Mouse (Mus musculus): ENCODE measurements around the gene Trappc13.

Gene Trappc13

DNA sequence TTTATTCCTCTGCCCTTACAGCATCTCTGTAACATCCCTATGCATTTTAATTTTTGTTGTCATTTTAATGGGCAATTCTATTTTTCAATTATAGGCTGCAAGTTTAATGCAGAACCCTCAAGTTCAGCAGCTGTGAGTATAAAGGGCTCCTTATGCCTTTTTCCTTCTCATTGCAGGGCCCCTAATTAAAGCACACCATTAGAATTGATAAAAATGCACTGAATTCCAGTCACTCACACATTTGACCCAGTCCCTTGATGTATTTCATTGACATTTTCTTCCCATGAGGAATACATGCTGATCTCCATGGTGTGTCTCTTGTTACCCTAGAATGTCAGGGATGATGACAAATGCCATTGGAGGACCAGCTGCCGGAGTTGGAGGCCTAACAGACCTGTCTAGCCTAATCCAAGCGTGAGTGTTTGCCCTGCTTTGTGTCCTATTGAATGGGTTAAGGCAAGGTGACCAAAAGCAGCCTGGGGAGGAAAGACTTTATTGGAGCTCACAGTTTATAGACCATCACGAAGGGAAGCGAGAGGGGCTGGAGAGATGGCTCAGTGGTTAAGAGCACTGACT, 43.7 kb downstream of the Trappc13 start:
- ChIA-PET POLR2A (interaction anchor here in 1 of 4 experiments (1.8 kb wide), 1 partner anchor 9 kb away, joined by 5 read pairs; no protein-coding TSS in a partner anchor), CTCF (no interaction called here)

DNA sequence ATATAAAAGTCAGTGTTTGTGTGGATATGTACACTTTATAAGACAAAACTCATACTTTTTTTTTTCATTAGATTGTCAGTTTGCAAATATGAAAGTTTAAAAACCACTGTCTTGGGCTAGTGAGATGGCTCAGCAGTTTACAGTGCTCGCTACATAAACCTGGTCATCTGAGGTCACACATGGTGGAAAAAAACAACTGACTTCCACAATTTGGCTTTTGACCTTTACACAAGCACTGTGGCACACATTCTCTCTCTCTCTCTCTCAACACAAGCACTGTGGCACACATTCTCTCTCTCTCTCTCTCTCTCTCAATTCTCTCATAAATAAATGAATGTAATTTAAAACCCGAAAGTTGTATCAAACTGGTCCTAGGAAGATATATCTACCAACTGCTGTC, 45.7 kb downstream of the Trappc13 start:
- CTCF ChIA-PET: no interaction called here
- POLR2A ChIA-PET: interaction anchor here in 1 of 4 experiments (1.1 kb wide), 1 partner anchor 8 kb away, joined by 3 read pairs; no protein-coding TSS in a partner anchor

- CTCF ChIA-PET: interaction anchor here in 1 of 4 experiments (1.3 kb wide), 1 partner anchor 16 kb away, joined by 5 read pairs; no protein-coding TSS in a partner anchor
- POLR2A ChIA-PET: interaction anchor here in 3 of 4 experiments (0.9 to 2.5 kb wide), 4 partner anchors 13 to 350 kb away, joined by 3 to 12 read pairs (median 7); partner anchors contain the start of gene Srek1 (in 1 of the 3)
These were observed 54.4 kb downstream of the Trappc13 start for GRCm38 (mm10) chr13:104123662-104124381.

GRCm38 (mm10) chr13:104122078-104122840, 56.0 kb downstream of the Trappc13 start:
- CTCF ChIA-PET: interaction anchor here in 2 of 4 experiments (0.5 to 0.9 kb wide), 2 partner anchors 17 to 380 kb away, joined by 4 to 11 read pairs; no protein-coding TSS in a partner anchor
- POLR2A ChIA-PET: interaction anchor here in 3 of 4 experiments (0.6 to 2.5 kb wide), 8 partner anchors 11 to 487 kb away, joined by 3 to 12 read pairs (median 4); no protein-coding TSS in a partner anchor

GRCm38 (mm10) chr13:104114827-104115226, 63.4 kb downstream of the Trappc13 start:
- CTCF ChIA-PET: no interaction called here
- POLR2A ChIA-PET: no interaction called here

GRCm38 (mm10) chr13:104113782-104114181, 64.5 kb downstream of the Trappc13 start:
- POLR2A ChIA-PET: interaction anchor here in 1 of 4 experiments (0.6 kb wide), 1 partner anchor 340 kb away, joined by 4 read pairs; no protein-coding TSS in a partner anchor
- CTCF ChIA-PET: interaction anchor here in 1 of 4 experiments (0.6 to 0.7 kb wide), 2 partner anchors 18 to 88 kb away, joined by 4 to 6 read pairs; no protein-coding TSS in a partner anchor

GRCm38 (mm10) chr13:104112266-104112900, 65.9 kb downstream of the Trappc13 start:
- ChIA-PET CTCF (no interaction called here), POLR2A (no interaction called here)

GRCm38 (mm10) chr13:104110526-104110925, 67.7 kb downstream of the Trappc13 start:
- ChIA-PET POLR2A (interaction anchor here in 3 of 4 experiments (0.6 to 5.3 kb wide), 20 partner anchors 8 to 340 kb away, joined by 3 to 37 read pairs (median 4); partner anchors contain the start of genes Cenpk (in 1 of the 3), Erbin (in 1 of the 3), Ppwd1 (in 1 of the 3) and Srek1 (in 1 of the 3)), CTCF (interaction anchor here in 1 of 4 experiments (0.9 kb wide), 1 partner anchor 8 kb away, joined by 3 read pairs; no protein-coding TSS in a partner anchor)

GRCm38 (mm10) chr13:104109816-104110521, 68.3 kb downstream of the Trappc13 start:
- CTCF ChIA-PET: interaction anchor here in 1 of 4 experiments (0.9 kb wide), 1 partner anchor 9 kb away, joined by 3 read pairs; no protein-coding TSS in a partner anchor
- POLR2A ChIA-PET: interaction anchor here in 3 of 4 experiments (0.6 to 5.3 kb wide), 22 partner anchors 9 to 1014 kb away, joined by 3 to 37 read pairs (median 4); partner anchors contain the start of genes Cenpk (in 1 of the 3), Erbin (in 1 of the 3), Ppwd1 (in 1 of the 3) and Srek1 (in 1 of the 3)

DNA sequence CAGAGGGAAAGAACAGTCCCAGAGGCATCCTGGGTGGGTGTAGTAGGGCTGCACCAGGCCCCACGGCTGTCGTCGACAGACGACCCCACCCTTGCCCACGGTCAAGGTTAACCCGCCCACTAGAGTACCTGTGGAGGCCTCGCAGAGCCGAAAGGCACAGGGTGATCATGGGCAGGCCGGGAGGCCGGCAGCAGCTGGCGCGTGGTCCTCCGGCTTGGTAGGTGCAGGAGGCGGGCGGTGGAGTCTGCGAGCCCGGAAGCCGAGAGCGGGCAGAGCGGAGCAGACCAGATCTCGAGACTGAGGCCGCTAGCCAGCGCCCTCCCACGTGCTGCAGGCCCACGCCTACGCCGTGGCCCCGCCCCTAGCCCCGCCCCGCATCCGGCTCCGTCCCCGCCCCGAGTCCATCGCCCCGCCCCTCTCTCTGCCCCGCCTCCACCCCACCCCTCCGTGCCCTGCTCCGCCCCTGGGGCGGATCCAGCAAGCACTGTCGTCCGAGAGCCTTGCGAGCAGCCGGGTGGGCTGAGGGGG, 68.9 kb downstream of the Trappc13 start, which contains the start of the genes Nln and Sgtb:
Nln (minus strand) TSS at position 327 of the 528 bp plus-strand sequence.
Sgtb (plus strand) TSS at position 454 of the 528 bp plus-strand sequence.
- POLR2A ChIA-PET: interaction anchor here in 3 of 4 experiments (0.6 to 5.3 kb wide), 10 partner anchors 9 to 1014 kb away, joined by 3 to 37 read pairs (median 4); partner anchors contain the start of genes Cenpk (in 1 of the 3), Ppwd1 (in 1 of the 3) and Trappc13 (in 1 of the 3)
- CTCF ChIA-PET: no interaction called here

DNA sequence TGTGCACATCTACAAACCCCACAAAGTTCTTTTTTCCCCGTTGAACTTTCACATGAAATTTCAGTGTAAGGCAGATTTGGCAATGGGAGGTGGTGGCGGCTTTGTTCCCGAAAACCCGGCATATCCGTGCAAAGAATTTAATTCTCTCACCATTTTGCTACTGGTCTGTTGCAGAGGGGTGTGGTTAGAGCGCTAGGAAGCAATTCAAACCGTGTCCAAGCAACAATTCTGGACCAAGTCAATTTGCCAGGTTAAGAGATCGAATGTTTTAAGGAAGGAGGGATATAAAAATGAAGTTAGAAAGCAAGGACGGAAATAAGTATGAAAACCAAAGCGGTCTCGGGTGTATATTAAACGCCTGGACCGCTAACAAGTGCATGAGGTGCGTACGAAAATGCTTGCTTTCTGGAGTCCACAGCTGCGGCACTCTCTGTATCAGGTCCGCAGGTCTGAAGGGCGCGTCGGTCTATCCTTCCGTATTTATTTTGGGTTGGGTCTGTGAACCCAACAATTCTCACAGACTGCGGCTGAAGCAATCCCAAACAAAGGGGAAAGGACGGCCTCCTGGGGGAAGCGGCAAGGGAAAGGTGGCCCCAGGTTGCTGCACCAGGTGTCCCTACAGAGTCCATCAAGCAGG, 69.5 kb downstream of the Trappc13 start:
- POLR2A ChIA-PET: interaction anchor here in 2 of 4 experiments (1.0 to 5.3 kb wide), 4 partner anchors 11 to 120 kb away, joined by 3 to 37 read pairs (median 5); partner anchors contain the start of genes Cenpk (in 1 of the 2) and Ppwd1 (in 1 of the 2)
- CTCF ChIA-PET: no interaction called here

- ChIA-PET POLR2A (interaction anchor here in 2 of 4 experiments (1.8 to 2.3 kb wide), 2 partner anchors 8 to 14 kb away, joined by 4 to 8 read pairs; partner anchors contain the start of genes Nln (in 1 of the 2) and Sgtb (in 1 of the 2)), CTCF (interaction anchor here in 1 of 4 experiments (0.6 kb wide), 1 partner anchor 205 kb away, joined by 3 read pairs; no protein-coding TSS in a partner anchor)
These were observed 76.5 kb downstream of the Trappc13 start for GRCm38 (mm10) chr13:104101606-104102235.

GRCm38 (mm10) chr13:104100416-104100815, 77.9 kb downstream of the Trappc13 start:
- CTCF ChIA-PET: interaction anchor here in 1 of 4 experiments (0.7 kb wide), 1 partner anchor 46 kb away, joined by 4 read pairs; no protein-coding TSS in a partner anchor

GRCm38 (mm10) chr13:104097190-104097589, 81.1 kb downstream of the Trappc13 start:
- ChIA-PET POLR2A (interaction anchor here in 2 of 4 experiments (1.3 to 6.1 kb wide), 3 partner anchors 12 to 13 kb away, joined by 3 to 37 read pairs (median 22); partner anchors contain the start of genes Nln (in 1 of the 2) and Sgtb (in 1 of the 2)), CTCF (no interaction called here)

More at GRCm38 (mm10) chr13:104100416-104100815, 77.9 kb downstream of the Trappc13 start:
- POLR2A ChIA-PET: interaction anchor here in 2 of 4 experiments (1.2 to 2.3 kb wide), 4 partner anchors 7 to 13 kb away, joined by 4 to 8 read pairs (median 4); partner anchors contain the start of genes Nln (in 1 of the 2) and Sgtb (in 1 of the 2)

DNA sequence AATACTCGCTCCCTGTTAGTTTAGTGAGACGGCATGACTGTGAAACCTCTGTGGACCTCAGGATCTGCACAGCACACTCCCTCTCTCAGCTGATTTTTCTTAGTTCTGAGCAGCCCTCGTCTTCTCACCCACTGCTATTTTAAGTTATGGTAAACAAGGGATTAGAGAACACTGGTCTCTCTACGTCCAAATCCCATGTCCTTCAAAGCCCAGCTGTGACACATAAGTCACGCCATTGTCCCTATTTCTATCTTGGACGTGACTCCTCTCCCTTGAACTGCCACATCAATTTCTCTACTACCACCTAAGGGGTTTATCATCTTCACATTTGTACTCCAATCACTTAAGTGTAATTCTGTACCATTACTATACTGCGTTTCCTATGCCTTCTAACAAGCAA, 82.3 kb downstream of the Trappc13 start:
- CTCF ChIA-PET: no interaction called here
- POLR2A ChIA-PET: interaction anchor here in 3 of 4 experiments (0.6 to 6.1 kb wide), 13 partner anchors 9 to 322 kb away, joined by 3 to 37 read pairs (median 7); partner anchors contain the start of genes Srek1 (in 2 of the 3), Nln (in 1 of the 3) and Sgtb (in 1 of the 3)
